Mouse (Mus musculus) liver, postnatal 0 days (tissue): ENCODE data around the gene Slc22a14. TPM values are rescaled to one million over a fixed set of nuclear protein-coding genes. Genes with fewer than 3 reads are reported as not detected.

Experiments used
- ATAC-seq: fragments of 200-750 bp; cut with Nextera tagmentation; 2 replicates; pipeline ENCODE4 v1.8.0; 2017; ENCODE audit warnings: mild to moderate bottlenecking, moderate library complexity
- DNase-seq: peaks from one replicate; pipeline ENCODE4 v3.0.0-alpha.2; 2016
- H3K27ac ChIP-seq: fragments of 300-500 bp; sonication (generic); 2 replicates; pipeline ENCODE4 v1.5.1; 2014; ENCODE audit warnings: antibody characterized with exemption, moderate library complexity, mild to moderate bottlenecking, low read depth
- H3K27me3 ChIP-seq: fragments of 300-500 bp; sonication (generic); 2 replicates; pipeline ENCODE4 v1.6.1; 2014; ENCODE audit warnings: low read length, control low read depth, mixed read lengths; ENCODE audit not compliant: insufficient read depth
- H3K36me3 ChIP-seq: fragments of 300-500 bp; sonication (generic); replicated peaks from 2 replicates; pipeline ENCODE4 v1.6.1; 2014; ENCODE audit warnings: mild to moderate bottlenecking, control low read depth, low read length, moderate library complexity, mixed read lengths; ENCODE audit not compliant: insufficient read depth
- H3K4me1 ChIP-seq: fragments of 300-500 bp; sonication (generic); 2 replicates; pipeline ENCODE4 v1.6.1; 2014; ENCODE audit warnings: antibody characterized with exemption, mild to moderate bottlenecking, control low read depth; ENCODE audit not compliant: insufficient read depth
- H3K4me2 ChIP-seq: fragments of 300-500 bp; sonication (generic); 2 replicates; pipeline ENCODE4 v1.6.1; 2014; ENCODE audit warnings: low read depth, mild to moderate bottlenecking, low read length, moderate library complexity, mixed read lengths
- H3K4me3 ChIP-seq: fragments of 300-500 bp; sonication (generic); 2 replicates; pipeline ENCODE4 v1.5.1; 2014; ENCODE audit warnings: low read depth, low read length
- H3K9ac ChIP-seq: fragments of 300-500 bp; sonication (generic); replicated peaks from 2 replicates; pipeline ENCODE4 v1.6.1; 2014; ENCODE audit warnings: mild to moderate bottlenecking, moderate library complexity
- H3K9me3 ChIP-seq: fragments of 300-500 bp; sonication (generic); 2 replicates; pipeline ENCODE4 v1.6.1; 2016; ENCODE audit warnings: mild to moderate bottlenecking, control low read depth, low read length, mixed read lengths
- CTCF ChIP-seq: sonication (generic); IDR thresholded peaks from 2 replicates; pipeline ENCODE4 v1.5.1; 2016; ENCODE audit warnings: antibody characterized with exemption, low read depth
- EP300 ChIP-seq: IDR thresholded peaks from 2 replicates; pipeline ENCODE4 v1.6.1; 2016; ENCODE audit warnings: antibody characterized with exemption, low read depth, mild to moderate bottlenecking
- WGBS: fragments of 180-500 bp; shearing (Covaris S2); extraction: QIAGEN DNeasy Blood & Tissue Kit; methylation state at CpG from one replicate; pipeline ENCODE4 v1.1.7; 2014; ENCODE audit not compliant: insufficient replicate concordance; 5-methylcytosine and 5-hydroxymethylcytosine counted together
- polyA plus RNA-seq: library from polyadenylated mRNA; unstranded; fragments of >200 nt; fragmentation: Nextera tagmentation; extraction: Ambion mirVana; gene quantifications from 2 replicates; pipeline ENCODE4 v1.2.1, GENCODE M21; 2015

Slc22a14 gene
- polyA plus RNA-seq, 1 experiment from 2014 or later: not detected

DNA sequence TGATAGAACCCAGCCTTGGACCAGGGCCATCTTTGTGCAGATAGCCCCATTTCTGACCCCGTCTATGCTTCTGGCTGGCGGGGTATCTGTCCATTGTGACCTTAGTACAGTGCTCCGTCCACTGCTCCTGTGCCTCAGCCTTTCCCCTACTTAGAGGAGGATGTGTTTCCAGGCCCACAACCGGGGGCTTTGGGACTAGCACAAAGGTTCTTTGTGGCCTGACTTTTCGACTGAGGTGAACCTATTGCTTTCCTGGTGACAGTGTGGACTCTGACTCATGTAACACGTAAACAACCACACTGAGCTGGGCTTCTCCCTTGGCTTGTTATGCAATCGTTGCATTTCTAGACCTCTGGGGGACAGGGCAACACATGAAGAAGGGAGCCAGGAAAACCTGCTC, 200.6 kb downstream of the Slc22a14 start:
- Histone ChIP-seq H3K9me3 (no peaks in the 10 kb centered on the region), H3K27ac (peak overlapping the region; percentile 98)

DNA sequence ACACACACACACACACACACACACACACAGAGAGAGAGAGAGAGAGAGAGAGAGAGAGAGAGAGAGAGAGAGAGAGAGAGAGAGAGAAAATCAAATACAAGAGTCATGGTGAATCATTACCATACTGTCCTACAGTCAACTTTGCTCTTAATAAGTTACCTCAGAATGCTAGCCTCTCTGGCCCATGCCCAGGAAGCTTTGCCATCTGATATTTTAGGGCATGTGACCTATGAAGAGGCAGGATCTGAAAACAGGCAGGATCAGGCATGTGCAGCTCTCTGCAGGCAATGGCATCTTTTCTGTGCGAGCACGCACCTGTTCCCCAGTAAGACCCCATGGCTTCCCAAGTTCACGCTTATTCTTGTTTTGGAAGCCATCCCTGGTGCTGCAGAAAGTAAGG, 204.7 kb downstream of the Slc22a14 start:
- Histone ChIP-seq H3K27me3 (0 out of 2 replicates have a peak, but pooled peaks cover under 1% of the 10 kb centered on the region), H3K4me3 (no peak overlapping the region), H3K4me1 (peaks cover 7% of the 10 kb centered on the region), H3K9ac (no peak overlapping the region), H3K9me3 (no peaks in the 10 kb centered on the region), H3K36me3 (no peaks in the 10 kb centered on the region), H3K27ac (peak overlapping the region; percentile 74), H3K4me2 (no peak overlapping the region)
- ATAC-seq: peak; percentile 58
- DNase-seq: peak; percentile 56
- WGBS: 74% methylated on average over 3 of the region's 3 CpGs
- no peak for TF ChIP-seq EP300
- no peak for TF ChIP-seq CTCF

More for the DNA sequence above, 200.6 kb downstream of the Slc22a14 start:
- Histone ChIP-seq H3K4me2 (no peak overlapping the region), H3K9ac (no peak overlapping the region; the same call in 1 of the 2 replicates), H3K27me3 (no peaks in the 10 kb centered on the region), H3K4me1 (peaks cover 9% of the 10 kb centered on the region), H3K36me3 (no peaks in the 10 kb centered on the region), H3K4me3 (no peak overlapping the region)
- peak; percentile 87 for ATAC-seq
- WGBS: 58% methylated on average over 7 of the region's 7 CpGs
- peak; percentile 46 for DNase-seq
- peak; percentile 88 for TF ChIP-seq EP300
- no peak for TF ChIP-seq CTCF

- peak within 1 kb of the TSS; percentile 57 for H3K27ac ChIP-seq
- TF ChIP-seq CTCF (no peak), EP300 (no peak)
- H3K27me3 ChIP-seq: 0 out of 2 replicates have a peak, but pooled peaks cover 3% of the 10 kb centered on the region
- H3K4me2 ChIP-seq: no peak within 1 kb of the TSS
- DNase-seq (no peak), ATAC-seq (no peak)
- H3K9me3 ChIP-seq: no peaks in the 10 kb centered on the region
- no peak within 1 kb of the TSS for H3K9ac ChIP-seq
- H3K4me3 ChIP-seq: no peak within 1 kb of the TSS
- 45% methylated on average over 4 of the region's 4 CpGs for WGBS
- no peaks in the 10 kb centered on the region; the same call in 1 of the 2 replicates for H3K36me3 ChIP-seq
- H3K4me1 ChIP-seq: peaks cover 10% of the 10 kb centered on the region
Observed at GRCm38 (mm10) chr9:119158861-119159260, 206.5 kb downstream of the Slc22a14 start, which contains the start of gene Gm47289. Gene Gm47289 (plus strand): TSS chr9:119159161.

- 0 out of 2 replicates have a peak, but pooled peaks cover 3% of the 10 kb centered on the region for H3K27me3 ChIP-seq
- H3K36me3 ChIP-seq: no peaks in the 10 kb centered on the region; the same call in 1 of the 2 replicates
- ATAC-seq (peak; percentile 65), DNase-seq (peak; percentile 84)
- TF ChIP-seq EP300 (no peak), CTCF (peak; percentile 79)
- H3K4me1 ChIP-seq: peaks cover 10% of the 10 kb centered on the region
- H3K4me3 ChIP-seq: peak within 1 kb of the TSS; percentile 45
- no peaks in the 10 kb centered on the region for H3K9me3 ChIP-seq
- H3K4me2 ChIP-seq: peak within 1 kb of the TSS; percentile 69
- peak within 1 kb of the TSS; percentile 72 for H3K27ac ChIP-seq
- WGBS: 2% methylated on average over 65 of the region's 65 CpGs
- peak within 1 kb of the TSS; percentile 63 for H3K9ac ChIP-seq
Observed at GRCm38 (mm10) chr9:119156278-119157201, 208.8 kb downstream of the Slc22a14 start, which contains the start of gene Acaa1b. Gene Acaa1b (minus strand): TSS chr9:119157093.

DNA sequence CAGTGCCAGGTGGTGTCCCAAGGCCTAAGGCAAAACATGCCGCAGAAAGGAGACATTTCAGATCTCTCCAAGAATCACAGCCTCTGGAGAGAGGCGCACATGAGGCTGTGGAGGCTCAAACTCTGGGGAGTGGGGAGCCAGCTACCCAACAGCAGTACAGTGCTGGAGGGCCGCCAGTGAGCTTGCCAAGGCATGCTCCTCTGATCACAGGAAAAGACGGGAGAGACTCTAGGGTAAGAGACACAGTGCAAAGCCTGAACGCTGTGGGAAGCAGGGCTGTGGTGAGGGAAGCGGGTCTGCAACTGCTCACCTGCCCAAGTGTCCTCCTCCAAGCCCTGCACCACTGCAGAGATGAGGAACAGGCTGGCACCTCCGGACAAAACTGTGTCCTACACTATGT, 209.5 kb downstream of the Slc22a14 start:
- peak overlapping the region; percentile 45 for H3K4me3 ChIP-seq
- ATAC-seq (peak; percentile 8; the same call in 1 of the 2 replicates), DNase-seq (no peak)
- H3K4me2 ChIP-seq: peak overlapping the region; percentile 69
- H3K36me3 ChIP-seq: no peaks in the 10 kb centered on the region; the same call in 1 of the 2 replicates
- peaks cover 8% of the 10 kb centered on the region for H3K4me1 ChIP-seq
- H3K27me3 ChIP-seq: 0 out of 2 replicates have a peak, but pooled peaks cover 3% of the 10 kb centered on the region
- H3K9ac ChIP-seq: peak overlapping the region; percentile 63
- 36% methylated on average over 7 of the region's 7 CpGs for WGBS
- H3K27ac ChIP-seq: peak overlapping the region; percentile 53
- no peaks in the 10 kb centered on the region for H3K9me3 ChIP-seq
- no peak for TF ChIP-seq EP300
- TF ChIP-seq CTCF: no peak

GRCm38 (mm10) chr9:119155416-119155815, 209.9 kb downstream of the Slc22a14 start:
- peak overlapping the region; percentile 63 for H3K9ac ChIP-seq
- H3K4me2 ChIP-seq: peak overlapping the region; percentile 69
- H3K27me3 ChIP-seq: 0 out of 2 replicates have a peak, but pooled peaks cover 3% of the 10 kb centered on the region
- peak; percentile 77 for DNase-seq
- WGBS: 53% methylated on average over 8 of the region's 8 CpGs
- TF ChIP-seq EP300 (no peak; the same call in 1 of the 2 replicates), CTCF (no peak)
- peak; percentile 73 for ATAC-seq
- H3K36me3 ChIP-seq: no peaks in the 10 kb centered on the region; the same call in 1 of the 2 replicates
- peak overlapping the region; percentile 45 for H3K4me3 ChIP-seq
- H3K27ac ChIP-seq: peak overlapping the region; percentile 53
- H3K9me3 ChIP-seq: no peaks in the 10 kb centered on the region
- H3K4me1 ChIP-seq: peaks cover 7% of the 10 kb centered on the region
